Mouse (Mus musculus) E14TG2a.4 (cell line): ENCODE measurements around the gene Gm15217.

Experiments
- CTCF ChIP-seq: conservative IDR thresholded peaks from 2 replicates; pipeline ENCODE4 v1.5.1; 2014; ENCODE audit warnings: low read length
- NANOG ChIP-seq: IDR thresholded peaks from 2 replicates; pipeline ENCODE4 v1.6.1; 2014; ENCODE audit warnings: borderline replicate concordance, low read length, mixed read lengths

- TF ChIP-seq CTCF (no peak), NANOG (no peak)
Observed at GRCm38 (mm10) chr14:46399925-46400324, 20.7 kb downstream of the Gm15217 start.
